Mouse (Mus musculus) CH12F3 (cell line): ENCODE data around the gene Uqcr11.

Experiments used
- in situ Hi-C: fragments of 300-500 bp; cut with MboI; formaldehyde crosslinking; loops from 2 replicates; pipeline ENCODE4 v1.14.3; 2020; ENCODE audit warnings: low sequenced_read_pairs

The Uqcr11 gene

DNA sequence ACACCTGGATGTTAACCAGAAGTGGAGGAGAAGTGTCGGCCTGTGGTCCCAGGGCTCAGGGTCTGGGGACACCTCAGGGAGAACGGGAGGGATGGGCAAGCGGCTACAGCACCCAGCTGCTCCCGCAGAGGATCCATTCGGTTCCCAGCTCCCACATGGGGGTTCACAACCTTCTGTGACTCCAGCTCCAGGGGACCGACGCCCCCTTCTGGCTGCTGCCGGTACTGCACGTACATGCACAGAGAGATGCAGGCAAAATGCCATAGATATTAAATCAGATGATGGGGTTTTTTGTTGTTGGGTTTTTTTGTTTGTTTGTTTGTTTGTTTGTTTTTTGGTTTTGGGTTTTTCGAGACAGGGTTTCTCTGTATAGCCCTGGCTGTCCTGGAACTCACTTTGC, 28.9 kb downstream of the Uqcr11 start:
- in situ Hi-C loops: no loop called here

DNA sequence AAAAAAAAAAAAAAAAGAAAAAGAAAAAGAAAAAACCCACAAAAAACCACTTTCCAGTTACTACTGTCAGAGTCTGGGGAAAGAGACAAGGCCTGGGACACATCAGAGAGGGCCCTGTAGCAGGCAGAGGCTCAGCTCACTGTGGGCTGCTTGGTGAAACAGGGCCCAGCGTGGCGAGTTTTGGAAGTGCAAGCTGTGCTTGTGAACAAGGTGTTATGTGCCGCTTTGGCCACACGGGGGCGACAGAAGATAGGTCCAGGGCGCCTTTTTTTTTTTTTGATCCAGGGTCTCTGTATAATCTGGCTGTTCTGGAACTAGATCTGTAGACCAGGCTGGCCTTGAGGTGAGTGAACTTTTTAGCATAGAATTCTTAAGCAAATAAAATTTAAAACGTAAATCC, 30.5 kb downstream of the Uqcr11 start:
- in situ Hi-C loops: no loop called here

DNA sequence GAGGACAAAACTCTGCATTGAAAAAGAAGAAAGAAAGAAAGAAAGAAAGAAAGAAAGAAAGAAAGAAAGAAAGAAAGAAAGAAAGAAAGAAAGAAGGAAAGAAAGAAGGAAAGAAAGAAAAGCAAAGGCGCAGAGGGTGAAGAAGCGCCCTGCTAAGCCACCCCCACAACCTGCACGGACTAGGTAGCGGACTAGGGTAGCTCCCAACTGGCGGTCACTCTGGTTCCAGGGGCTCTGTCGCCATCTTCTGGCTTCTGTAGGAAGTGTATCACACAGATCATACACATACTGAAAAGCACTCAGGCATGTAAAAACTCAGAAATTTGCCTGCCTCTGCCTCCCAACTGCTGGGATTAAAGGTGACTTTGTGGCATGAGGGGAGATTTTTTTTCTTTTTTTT, 32.6 kb downstream of the Uqcr11 start:
- in situ Hi-C loops: no loop called here

DNA sequence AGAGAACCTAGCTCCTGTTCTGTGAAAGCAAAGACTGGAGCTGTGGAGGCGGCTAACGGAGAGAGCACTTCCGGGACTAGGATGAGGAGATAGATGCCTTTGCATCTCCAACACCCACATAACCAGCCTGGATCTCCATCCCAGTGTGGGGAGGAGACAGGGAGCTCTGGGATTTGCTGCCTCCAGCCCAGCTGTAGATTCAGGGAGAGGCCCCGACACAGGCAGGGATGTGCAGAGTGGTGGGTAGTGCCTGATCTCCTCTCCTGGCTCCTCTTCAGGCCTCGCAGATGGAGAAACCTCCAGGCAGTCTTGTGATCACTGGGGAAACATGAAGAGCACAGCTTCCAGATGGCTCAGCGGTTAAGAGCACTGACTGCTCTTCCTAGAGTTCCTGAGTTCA, 33.9 kb downstream of the Uqcr11 start:
- in situ Hi-C loops: no loop called here

DNA sequence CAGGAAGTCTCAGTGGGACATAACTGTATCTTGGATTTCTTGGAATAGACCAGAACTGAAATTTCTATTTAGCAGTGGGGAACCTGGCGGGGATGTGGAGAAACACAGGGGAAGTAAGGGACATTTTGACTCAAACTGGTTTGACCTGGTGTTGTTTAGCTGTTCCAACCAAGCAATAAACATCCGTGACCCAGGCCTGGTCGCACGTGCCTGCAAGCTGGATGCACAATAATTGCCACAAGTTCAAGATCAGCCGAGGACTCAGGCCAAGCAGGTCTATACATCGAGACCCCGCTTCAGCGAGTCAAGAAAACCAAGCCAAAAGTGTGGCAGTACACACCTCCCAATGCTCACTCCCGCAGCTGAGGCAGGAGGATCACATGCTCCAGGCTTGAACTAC, 34.6 kb downstream of the Uqcr11 start:
- in situ Hi-C loops: no loop called here

DNA sequence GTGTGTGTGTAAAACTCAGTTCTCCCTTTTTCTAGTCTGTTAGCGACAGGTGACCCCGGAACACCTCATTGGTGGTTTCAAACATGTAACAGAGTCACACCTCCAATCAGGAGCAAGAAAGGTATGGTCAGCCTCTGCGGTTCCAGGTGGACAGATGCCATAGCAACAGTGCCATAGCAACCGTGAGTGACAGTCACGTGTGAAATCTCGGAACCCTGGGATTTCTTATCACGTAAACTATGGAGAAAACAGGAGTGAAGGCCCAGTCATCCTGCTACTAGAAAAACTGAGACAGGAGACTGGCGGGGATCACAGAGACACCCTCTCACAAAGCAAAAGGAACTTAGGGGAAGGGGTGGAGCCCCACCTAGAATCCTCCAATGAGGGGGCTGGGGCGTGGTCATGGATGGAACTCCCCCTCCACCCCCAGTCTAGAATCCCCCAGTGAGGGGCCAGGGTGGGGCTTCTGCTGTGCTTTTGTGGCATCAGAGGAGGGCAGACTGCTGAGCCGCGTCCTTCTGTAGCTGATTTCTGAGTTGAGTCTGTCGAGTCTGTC, 35.1 kb downstream of the Uqcr11 start:
- in situ Hi-C loops: no loop called here

DNA sequence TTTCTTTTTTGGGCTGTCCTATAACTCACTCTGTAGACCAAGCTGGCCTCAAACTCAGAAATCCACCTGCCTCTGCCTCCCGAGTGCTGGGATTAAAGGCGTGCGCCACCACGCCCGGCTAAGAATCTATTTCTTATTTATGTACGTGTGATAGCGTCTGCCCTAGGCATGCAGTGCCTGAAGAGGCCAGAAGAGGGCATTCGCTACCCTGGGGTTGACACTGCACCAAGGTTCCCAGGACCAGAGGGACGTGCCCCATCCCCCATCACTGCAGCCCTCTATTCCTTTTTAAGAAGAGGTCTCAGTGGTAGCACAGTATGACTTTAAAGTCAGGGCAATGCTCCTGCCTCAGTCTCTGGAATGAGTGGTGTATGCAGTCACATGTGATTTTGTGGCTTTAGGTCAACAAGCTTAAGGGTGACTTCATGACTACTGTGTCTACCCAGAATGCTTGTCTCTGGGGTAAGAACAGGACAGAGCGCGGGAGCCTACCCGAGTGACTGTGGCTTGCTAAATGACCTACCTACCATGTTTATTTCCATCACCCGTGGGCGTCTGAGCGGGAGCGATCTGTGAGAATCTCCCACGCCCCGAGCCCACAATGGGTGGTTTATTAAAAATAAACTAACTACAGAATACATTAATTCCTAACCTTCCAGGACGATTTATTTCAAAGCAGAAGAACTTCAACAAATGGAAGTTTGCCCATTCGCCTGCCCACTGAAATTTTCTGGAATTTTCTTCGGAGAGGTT, 36.5 kb downstream of the Uqcr11 start:
- in situ Hi-C loops: no loop called here

DNA sequence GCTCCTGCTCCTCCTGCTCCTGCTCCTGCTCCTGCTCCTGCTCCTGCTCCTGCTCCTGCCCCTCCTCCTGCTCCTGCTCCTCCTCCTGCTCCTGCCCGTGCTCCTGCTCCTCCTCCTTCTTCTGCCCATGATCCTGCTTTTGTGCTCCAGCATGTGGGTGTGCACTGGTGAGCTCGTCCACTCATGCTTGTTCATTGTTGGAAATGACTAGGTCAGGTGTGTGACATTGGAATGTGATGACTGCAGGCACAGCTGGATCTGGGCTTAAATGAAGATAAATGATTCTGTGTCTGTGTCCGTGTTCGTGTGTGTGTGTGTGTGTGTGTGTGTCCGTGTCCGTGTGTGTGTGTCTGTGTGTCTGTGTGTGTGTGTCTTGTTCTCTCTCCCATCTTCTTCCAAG, 38.2 kb downstream of the Uqcr11 start:
- in situ Hi-C loops: no loop called here

DNA sequence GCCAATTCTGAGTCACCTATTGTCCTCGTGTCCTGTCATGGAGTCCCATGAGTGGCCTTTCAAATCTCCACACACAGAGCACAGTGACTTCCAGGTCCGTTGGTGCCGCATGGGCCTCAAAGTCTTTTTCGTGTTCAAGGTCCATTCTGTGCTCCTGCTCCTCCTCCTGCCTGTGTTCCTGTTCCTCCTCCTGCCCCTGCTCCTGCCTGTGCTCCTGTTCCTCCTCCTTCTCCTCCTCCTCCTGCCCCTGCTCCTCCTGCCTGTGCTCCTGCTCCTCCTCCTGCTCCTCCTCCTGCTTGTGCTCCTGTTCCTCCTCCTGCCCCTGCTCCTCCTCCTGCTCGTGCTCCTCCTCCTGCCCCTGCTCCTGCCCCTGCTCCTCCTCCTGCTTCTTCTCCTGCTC, 38.7 kb downstream of the Uqcr11 start:
- in situ Hi-C loops: no loop called here

DNA sequence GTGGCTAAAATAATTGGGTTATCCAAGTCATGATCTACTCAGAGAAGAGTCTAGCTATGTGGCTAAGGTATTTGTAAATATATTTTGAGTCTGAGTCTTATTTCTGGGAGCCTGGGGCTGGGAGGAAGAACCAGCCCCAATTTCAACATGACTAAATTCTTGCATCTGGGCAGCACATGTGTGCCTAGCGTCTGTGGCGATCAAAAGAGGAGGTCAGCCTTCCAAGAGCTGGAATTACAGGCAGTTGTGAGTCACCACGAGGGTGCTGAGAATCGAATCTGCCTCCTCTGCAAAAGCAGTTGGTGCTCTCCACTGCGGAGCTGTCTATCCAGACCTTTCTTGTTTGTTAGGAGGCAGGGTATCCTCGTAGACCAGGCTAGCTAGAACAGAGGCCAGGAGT, 40.9 kb downstream of the Uqcr11 start:
- in situ Hi-C loops: no loop called here

DNA sequence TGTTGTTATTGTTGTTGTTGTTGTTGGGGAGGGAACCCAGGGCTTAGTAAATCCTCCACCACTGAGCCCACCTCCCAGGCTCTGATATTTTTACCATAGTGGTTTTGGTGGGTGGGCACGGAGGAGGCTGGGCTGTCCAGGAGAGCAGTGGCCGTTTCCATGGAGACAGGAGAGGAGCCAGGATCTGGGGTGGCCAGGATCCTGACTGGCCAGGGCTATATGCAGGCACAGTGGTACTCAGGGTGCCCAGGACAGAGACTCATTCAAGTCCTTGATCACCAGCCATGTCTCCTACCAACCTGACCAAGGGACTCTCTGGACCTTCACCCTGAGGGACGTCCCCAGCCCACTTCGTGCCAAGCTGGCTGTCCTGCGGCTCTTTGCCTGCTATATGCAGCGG, 42.9 kb downstream of the Uqcr11 start:
- in situ Hi-C loops: no loop called here

DNA sequence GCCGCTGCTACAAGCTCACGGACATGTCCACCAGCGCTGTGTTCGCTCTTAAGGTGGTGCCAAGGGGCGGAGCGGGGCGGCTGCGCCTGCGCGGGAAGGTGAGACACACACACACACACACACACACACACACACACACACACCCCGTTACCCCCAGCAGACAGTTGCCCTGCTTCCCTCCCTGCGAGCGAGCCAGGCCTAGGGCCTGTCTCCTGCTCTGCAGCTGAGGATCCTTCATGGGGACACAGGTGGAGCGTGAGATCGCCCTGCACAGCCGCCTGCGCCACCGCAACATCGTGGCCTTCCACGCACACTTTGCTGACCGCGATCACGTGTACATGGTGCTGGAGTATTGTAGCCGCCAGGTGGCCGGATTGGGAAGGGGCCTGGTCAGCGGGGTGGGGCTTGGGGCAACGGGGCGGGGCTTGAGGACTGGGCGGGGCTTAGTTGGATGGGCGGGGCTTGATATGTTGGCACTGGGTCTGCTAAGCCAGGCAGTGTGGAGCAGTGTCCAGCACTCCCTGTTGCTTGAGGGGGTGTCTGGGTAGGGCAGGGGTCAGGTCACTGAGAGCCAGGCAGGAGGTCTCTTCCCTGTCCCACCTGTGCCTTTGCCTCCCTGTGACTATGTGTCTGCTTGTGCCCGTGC, 48.5 kb downstream of the Uqcr11 start:
- in situ Hi-C loops: no loop called here

DNA sequence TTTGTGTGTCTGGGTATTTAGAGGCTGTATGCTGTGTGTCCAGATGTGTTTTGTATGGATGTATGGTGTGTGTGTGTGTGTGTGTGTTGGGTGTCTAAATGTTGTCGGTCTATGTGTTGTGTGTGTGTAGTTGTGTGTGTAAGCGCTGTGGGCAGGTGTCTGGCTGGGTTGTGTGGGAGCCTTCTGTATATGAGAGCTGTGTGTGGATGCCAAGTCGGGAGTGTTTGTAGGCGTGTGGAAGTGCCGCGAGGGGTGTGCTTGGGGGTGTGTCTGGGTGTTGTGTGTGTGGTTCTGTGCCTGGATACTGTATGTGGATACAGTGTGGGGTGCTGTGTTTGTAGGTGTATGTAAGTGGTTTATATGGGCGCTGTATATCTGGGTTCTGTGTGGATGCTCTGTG, 49.3 kb downstream of the Uqcr11 start:
- in situ Hi-C loops: no loop called here

DNA sequence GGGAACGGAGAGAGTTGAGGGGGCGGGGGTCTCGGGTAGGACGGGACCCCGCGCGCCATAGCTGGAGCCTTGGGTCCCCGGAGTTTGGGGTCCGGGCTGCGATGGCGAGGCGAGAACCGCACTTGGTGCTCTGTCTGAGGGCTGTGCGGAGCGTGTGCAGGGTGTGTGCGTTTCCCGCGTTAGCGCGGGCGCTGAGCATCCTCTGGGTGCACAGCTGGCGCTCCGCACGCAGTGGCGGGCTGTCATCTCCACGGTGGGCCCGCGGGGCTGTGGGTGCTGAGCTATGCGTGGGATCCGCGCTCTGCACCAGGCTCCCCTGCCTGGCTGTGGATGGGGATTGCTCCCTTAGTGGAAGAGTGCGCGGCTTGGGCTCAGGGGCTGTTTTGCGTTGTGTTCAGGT, 49.9 kb downstream of the Uqcr11 start:
- in situ Hi-C loops: no loop called here

DNA sequence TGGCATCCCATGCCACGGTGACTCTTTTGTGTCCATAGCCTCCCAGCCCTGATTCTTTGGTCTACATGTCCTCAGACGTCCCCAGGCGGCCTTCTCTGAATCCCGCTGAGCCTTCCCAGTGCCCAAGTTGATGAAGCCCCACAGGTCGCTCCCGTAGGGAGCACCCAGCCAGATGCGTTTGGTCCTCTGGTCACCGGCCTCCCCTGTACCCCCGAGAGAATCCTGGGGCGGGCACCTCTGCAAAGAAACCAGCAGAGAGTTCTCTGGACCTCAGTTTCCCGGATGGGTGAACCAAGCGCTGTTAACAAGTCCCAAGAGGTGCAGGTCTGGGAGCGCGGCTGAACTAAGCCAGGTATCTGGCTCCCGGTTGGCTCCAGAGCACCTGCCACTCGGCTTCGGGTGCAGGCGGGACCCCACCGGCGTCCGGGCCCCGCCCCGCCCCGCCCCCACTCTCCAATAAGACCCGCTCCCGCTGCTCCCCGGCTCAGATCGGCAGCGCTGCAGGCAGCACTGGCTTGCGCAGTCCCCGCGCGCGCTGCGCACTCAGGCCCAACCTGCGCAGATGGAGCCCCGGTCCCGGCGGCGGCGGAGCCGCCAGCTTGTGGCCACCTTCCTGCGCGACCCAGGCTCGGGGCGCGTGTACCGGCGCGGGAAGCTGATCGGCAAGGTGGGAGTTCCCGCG, 50.5 kb downstream of the Uqcr11 start, which contains the start of gene Plk5:
TSS of gene Plk5 (plus strand) at position 459 of the 682 bp plus-strand sequence.
- in situ Hi-C loops: no loop called here

DNA sequence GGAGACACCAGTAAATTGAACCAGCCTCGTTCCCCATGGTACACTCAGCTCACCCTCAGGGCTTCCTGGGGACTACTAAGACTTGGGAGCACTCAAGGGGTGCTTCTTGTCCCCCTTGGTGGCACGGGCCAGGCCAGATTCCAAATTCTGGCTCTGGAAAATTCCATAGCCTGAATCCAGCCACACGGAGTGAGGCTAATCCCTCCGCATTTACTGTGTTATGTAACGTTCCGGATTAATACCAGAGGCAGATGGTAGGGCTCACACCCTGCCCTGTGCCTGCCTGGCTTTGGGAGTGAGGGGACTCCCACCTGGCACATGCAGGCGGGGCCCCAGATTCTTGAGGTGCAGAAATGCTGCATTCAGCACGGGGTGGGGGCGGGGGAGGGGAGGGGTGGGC, 51.2 kb downstream of the Uqcr11 start:
- in situ Hi-C loops: no loop called here
